Mouse (Mus musculus) lung, postnatal 10 days (tissue): ENCODE results near the gene Pdik1l.
A peak's percentile ranks its signal among the peaks of the same experiment; 100 is the strongest.

ENCODE experiments used
- DNase-seq: peaks from one replicate; pipeline ENCODE4 v3.0.0; 2021

Gene Pdik1l

GRCm38 (mm10) chr4:134287575-134288025 is at the start of gene Pdik1l:
Gene Pdik1l (minus strand): TSS chr4:134287895.
- peak; percentile 86 for DNase-seq

- no peak for DNase-seq
Measured at GRCm38 (mm10) chr4:134330281-134330680, 42.6 kb upstream of the Pdik1l start.

- DNase-seq: no peak
Measured at GRCm38 (mm10) chr4:134328832-134329231, 41.1 kb upstream of the Pdik1l start.

GRCm38 (mm10) chr4:134328151-134328550 is 40.5 kb upstream of the Pdik1l start:
- no peak for DNase-seq

GRCm38 (mm10) chr4:134326859-134327530 is 39.3 kb upstream of the Pdik1l start:
- no peak for DNase-seq

GRCm38 (mm10) chr4:134324655-134325054 is 37.0 kb upstream of the Pdik1l start:
- no peak for DNase-seq

GRCm38 (mm10) chr4:134321524-134321923 is 33.8 kb upstream of the Pdik1l start:
- DNase-seq: no peak

GRCm38 (mm10) chr4:134319674-134320073 is 32.0 kb upstream of the Pdik1l start:
- DNase-seq: no peak

GRCm38 (mm10) chr4:134319074-134319473 is 31.4 kb upstream of the Pdik1l start:
- no peak for DNase-seq

GRCm38 (mm10) chr4:134316390-134316789 is 28.7 kb upstream of the Pdik1l start:
- DNase-seq: peak; percentile 32

- DNase-seq: no peak
Measured at GRCm38 (mm10) chr4:134315470-134315869, 27.8 kb upstream of the Pdik1l start.

- no peak for DNase-seq
Measured at GRCm38 (mm10) chr4:134314876-134315275, 27.2 kb upstream of the Pdik1l start, which contains the start of gene Trim63. Gene Trim63 (plus strand): TSS chr4:134315120.

GRCm38 (mm10) chr4:134314081-134314655 is 26.5 kb upstream of the Pdik1l start:
- DNase-seq: no peak

GRCm38 (mm10) chr4:134312901-134313300 is 25.2 kb upstream of the Pdik1l start:
- DNase-seq: no peak

GRCm38 (mm10) chr4:134312341-134312740 is 24.6 kb upstream of the Pdik1l start:
- no peak for DNase-seq

- DNase-seq: no peak
Measured at GRCm38 (mm10) chr4:134311784-134312183, 24.1 kb upstream of the Pdik1l start.

- no peak for DNase-seq
Measured at GRCm38 (mm10) chr4:134310656-134311055, 23.0 kb upstream of the Pdik1l start.

GRCm38 (mm10) chr4:134310106-134310505 is 22.4 kb upstream of the Pdik1l start:
- no peak for DNase-seq

GRCm38 (mm10) chr4:134307367-134308072 is 19.8 kb upstream of the Pdik1l start:
- peak; percentile 91 for DNase-seq

GRCm38 (mm10) chr4:134306963-134307362 is 19.3 kb upstream of the Pdik1l start:
- DNase-seq: no peak

GRCm38 (mm10) chr4:134302084-134302483 is 14.4 kb upstream of the Pdik1l start:
- no peak for DNase-seq

- peak; percentile 33 for DNase-seq
Measured at GRCm38 (mm10) chr4:134300316-134300715, 12.6 kb upstream of the Pdik1l start.

- DNase-seq: no peak
Measured at GRCm38 (mm10) chr4:134299498-134299810, 11.8 kb upstream of the Pdik1l start.
